Mouse (Mus musculus): ENCODE data around the gene Hsd17b3. TPM values are rescaled to one million over a fixed set of nuclear protein-coding genes. Genes with fewer than 3 reads are reported as not detected.
"Not testable (repeated sequence)": the region's sequence is repeated elsewhere in the genome, so short reads cannot be mapped to it uniquely, and the experiment has no call there.

Gene Hsd17b3
- total RNA-seq, 2 experiments from 2014 or later: not detected

GRCm38 (mm10) chr13:64086036-64086435, 3.0 kb downstream of the Hsd17b3 start:
- no peak for DNase-seq (ENCODE audit: extremely low spot score in 1 of 2, low spot score in 1 of 2)

- DNase-seq (ENCODE audit: extremely low spot score in 1 of 2, low spot score in 1 of 2): no peak
Observed at GRCm38 (mm10) chr13:64083331-64083730, 5.7 kb downstream of the Hsd17b3 start.

GRCm38 (mm10) chr13:64081012-64081919, 7.8 kb downstream of the Hsd17b3 start:
- no peak for DNase-seq (ENCODE audit: extremely low spot score in 1 of 2, low spot score in 1 of 2)

GRCm38 (mm10) chr13:64077591-64077990, 11.4 kb downstream of the Hsd17b3 start:
- no peak for DNase-seq (ENCODE audit: extremely low spot score in 1 of 2, low spot score in 1 of 2)

GRCm38 (mm10) chr13:64076074-64076473, 13.0 kb downstream of the Hsd17b3 start:
- DNase-seq (ENCODE audit: extremely low spot score in 1 of 2, low spot score in 1 of 2): no peak

GRCm38 (mm10) chr13:64066653-64067052, 22.4 kb downstream of the Hsd17b3 start:
- DNase-seq (ENCODE audit: extremely low spot score in 1 of 2, low spot score in 1 of 2): no peak

- no peak for DNase-seq (ENCODE audit: extremely low spot score in 1 of 2, low spot score in 1 of 2)
Observed at GRCm38 (mm10) chr13:64064276-64064675, 24.8 kb downstream of the Hsd17b3 start.

- no peak for DNase-seq (ENCODE audit: extremely low spot score in 1 of 2, low spot score in 1 of 2)
Observed at GRCm38 (mm10) chr13:64060935-64061506, 28.0 kb downstream of the Hsd17b3 start.

GRCm38 (mm10) chr13:64053959-64054358, 35.1 kb downstream of the Hsd17b3 start:
- no peak for DNase-seq (ENCODE audit: extremely low spot score in 1 of 2, low spot score in 1 of 2)

GRCm38 (mm10) chr13:64052281-64052680, 36.7 kb downstream of the Hsd17b3 start:
- DNase-seq (ENCODE audit: extremely low spot score in 1 of 2, low spot score in 1 of 2): not testable (repeated sequence)

GRCm38 (mm10) chr13:64050895-64051294, 38.1 kb downstream of the Hsd17b3 start:
- no peak for DNase-seq (ENCODE audit: extremely low spot score in 1 of 2, low spot score in 1 of 2)

- no peak for DNase-seq (ENCODE audit: extremely low spot score in 1 of 2, low spot score in 1 of 2)
Observed at GRCm38 (mm10) chr13:64049535-64049934, 39.5 kb downstream of the Hsd17b3 start.

- no peak for DNase-seq (ENCODE audit: extremely low spot score in 1 of 2, low spot score in 1 of 2)
Observed at GRCm38 (mm10) chr13:64048467-64048866, 40.6 kb downstream of the Hsd17b3 start.

GRCm38 (mm10) chr13:64039976-64040375, 49.1 kb downstream of the Hsd17b3 start:
- DNase-seq (ENCODE audit: extremely low spot score in 1 of 2, low spot score in 1 of 2): no peak

- no peak for DNase-seq (ENCODE audit: extremely low spot score in 1 of 2, low spot score in 1 of 2)
Observed at GRCm38 (mm10) chr13:64038114-64038513, 50.9 kb downstream of the Hsd17b3 start.

GRCm38 (mm10) chr13:64036079-64037011, 52.7 kb downstream of the Hsd17b3 start:
- peak; percentile 46 to 73 for DNase-seq (ENCODE audit: extremely low spot score in 1 of 2, low spot score in 1 of 2)

- no peak for DNase-seq (ENCODE audit: extremely low spot score in 1 of 2, low spot score in 1 of 2)
Observed at GRCm38 (mm10) chr13:64035036-64035435, 54.0 kb downstream of the Hsd17b3 start.

GRCm38 (mm10) chr13:64033921-64034320, 55.1 kb downstream of the Hsd17b3 start:
- no peak for DNase-seq (ENCODE audit: extremely low spot score in 1 of 2, low spot score in 1 of 2)

- no peak for DNase-seq (ENCODE audit: extremely low spot score in 1 of 2, low spot score in 1 of 2)
Observed at GRCm38 (mm10) chr13:64033181-64033580, 55.8 kb downstream of the Hsd17b3 start.

- no peak for DNase-seq (ENCODE audit: extremely low spot score in 1 of 2, low spot score in 1 of 2)
Observed at GRCm38 (mm10) chr13:64031254-64031653, 57.8 kb downstream of the Hsd17b3 start.

- DNase-seq (ENCODE audit: extremely low spot score in 1 of 2, low spot score in 1 of 2): no peak
Observed at GRCm38 (mm10) chr13:64030792-64031191, 58.2 kb downstream of the Hsd17b3 start.

Data from layer of hippocampus, postnatal 25 days (tissue).